Mouse (Mus musculus) G1E (cell line): Measurements from ENCODE around the gene Igflr1. TPM values are rescaled to one million over a fixed set of nuclear protein-coding genes. Genes with fewer than 3 reads are reported as not detected.
A peak's percentile ranks its signal among the peaks of the same experiment; 100 is the strongest.

Experiments
- ATAC-seq: 2 replicates; pipeline ENCODE4 v1.8.0; 2016; ENCODE audit warnings: mild to moderate bottlenecking; ENCODE audit not compliant: insufficient number of reproducible peaks, poor library complexity, low FRiP score, severe bottlenecking; ENCODE audit errors: extremely low read depth
- DNase-seq: peaks from one replicate; pipeline ENCODE4 v3.0.0; 2012; ENCODE audit warnings: low spot score
- H3K27me3 ChIP-seq: 2 replicates; pipeline ENCODE4 v1.6.1; 2012; ENCODE audit warnings: mild to moderate bottlenecking, low read length, inconsistent platforms; ENCODE audit not compliant: insufficient read depth
- H3K36me3 ChIP-seq: replicated peaks from 2 replicates; pipeline ENCODE3; 2012; ENCODE audit warnings: mild to moderate bottlenecking, inconsistent platforms
- H3K4me1 ChIP-seq: 2 replicates; pipeline ENCODE4 v1.6.1; 2012; ENCODE audit warnings: low read depth, low read length, inconsistent platforms, mixed read lengths; ENCODE audit not compliant: insufficient read depth
- H3K4me3 ChIP-seq: 2 replicates; pipeline ENCODE4 v1.5.1; 2012; ENCODE audit warnings: low read depth, mild to moderate bottlenecking, inconsistent platforms, low read length, moderate library complexity, mixed read lengths
- H3K9me3 ChIP-seq: replicated peaks from 2 replicates; pipeline ENCODE4 v1.6.1; 2012; ENCODE audit warnings: inconsistent platforms
- CTCF ChIP-seq: IDR thresholded peaks from 2 replicates; pipeline ENCODE4 v1.5.1; 2012; ENCODE audit warnings: low read depth, low read length, inconsistent platforms, mixed read lengths
- GATA1 ChIP-seq: IDR thresholded peaks from 2 replicates; pipeline ENCODE4 v1.6.1; 2012; ENCODE audit warnings: borderline replicate concordance, low read length, inconsistent platforms, mixed read lengths
- GATA2 ChIP-seq: IDR thresholded peaks from 2 replicates; pipeline ENCODE4 v1.6.1; 2012; ENCODE audit warnings: low read depth, low read length, inconsistent platforms, borderline replicate concordance
- POLR2AphosphoS5 ChIP-seq: IDR thresholded peaks from 2 replicates; pipeline ENCODE4 v1.6.1; 2012; ENCODE audit warnings: low read depth, low read length, inconsistent platforms; ENCODE audit not compliant: insufficient replicate concordance
- TAL1 ChIP-seq: conservative IDR thresholded peaks from 2 replicates; pipeline ENCODE4 v1.6.1; 2012; ENCODE audit warnings: low read depth, low read length, inconsistent platforms, mixed read lengths
- polyA plus RNA-seq: library from polyadenylated mRNA; stranded (reverse); fragments of >175 nt; gene quantifications from 2 replicates; pipeline ENCODE4 v1.2.3, GENCODE M21; 2012
- total RNA-seq, 2 experiments: library from RNA; stranded (forward) in 1 of 2; stranded (reverse) in 1 of 2; fragments of 200-1000 nt in 1 of 2; fragments of >200 nt in 1 of 2; fragmentation: Nextera tagmentation in 1 of 2; gene quantifications; 2 replicates each; pipeline ENCODE4 v1.2.3; 2014 to 2017

Gene Igflr1
- total and polyA plus RNA-seq, 3 experiments: 6.3 TPM; not detected in 2

GRCm38 (mm10) chr7:30552102-30553020 lies 12.9 kb upstream of the Igflr1 start, which contains the start of the genes Hspb6 and Proser3:
TSS of gene Hspb6 (plus strand) at chr7:30552178.
TSS of gene Proser3 (minus strand) at chr7:30552299.
- TF ChIP-seq POLR2AphosphoS5 (0 out of 2 replicates have a peak, but pooled peaks have one; percentile 60), CTCF (no peak)
- DNase-seq: peak; percentile 96
- Histone ChIP-seq H3K36me3 (peaks cover 70% of the 10 kb centered on the region), H3K4me1 (peaks cover 35% of the 10 kb centered on the region), H3K27me3 (no peaks in the 10 kb centered on the region), H3K4me3 (peak within 1 kb of the TSS; percentile 78), H3K9me3 (no peaks in the 10 kb centered on the region)
- peak; percentile 94 for ATAC-seq

GRCm38 (mm10) chr7:30553021-30553589 lies 12.1 kb upstream of the Igflr1 start:
- peaks cover 41% of the 10 kb centered on the region for H3K4me1 ChIP-seq
- H3K27me3 ChIP-seq: no peaks in the 10 kb centered on the region

GRCm38 (mm10) chr7:30553810-30554584 lies 11.2 kb upstream of the Igflr1 start:
- DNase-seq: no peak
- TF ChIP-seq POLR2AphosphoS5 (no peak), GATA2 (no peak), TAL1 (no peak), CTCF (no peak), GATA1 (no peak)
- Histone ChIP-seq H3K27me3 (no peaks in the 10 kb centered on the region), H3K9me3 (no peaks in the 10 kb centered on the region), H3K36me3 (peaks cover 65% of the 10 kb centered on the region), H3K4me3 (no peak overlapping the region; the same call in 1 of the 2 replicates), H3K4me1 (peaks cover 50% of the 10 kb centered on the region)
- ATAC-seq: no peak

More at GRCm38 (mm10) chr7:30553021-30553589, 12.1 kb upstream of the Igflr1 start:
- H3K9me3 ChIP-seq: no peaks in the 10 kb centered on the region
- TF ChIP-seq GATA2 (no peak), CTCF (no peak), TAL1 (no peak), POLR2AphosphoS5 (no peak), GATA1 (no peak)
- peak overlapping the region; percentile 78 for H3K4me3 ChIP-seq
- H3K36me3 ChIP-seq: peaks cover 72% of the 10 kb centered on the region
- DNase-seq (no peak), ATAC-seq (no peak)

- H3K27me3 ChIP-seq: no peaks in the 10 kb centered on the region
- TF ChIP-seq TAL1 (no peak), GATA2 (no peak), POLR2AphosphoS5 (no peak), GATA1 (no peak), CTCF (no peak)
- no peak for DNase-seq
- no peak overlapping the region for H3K4me3 ChIP-seq
- H3K36me3 ChIP-seq: peaks cover 59% of the 10 kb centered on the region
- no peaks in the 10 kb centered on the region for H3K9me3 ChIP-seq
- ATAC-seq: no peak
- H3K4me1 ChIP-seq: peaks cover 48% of the 10 kb centered on the region
Observed at GRCm38 (mm10) chr7:30556894-30557536, 8.2 kb upstream of the Igflr1 start.

GRCm38 (mm10) chr7:30557901-30558514 lies 7.2 kb upstream of the Igflr1 start:
- Histone ChIP-seq H3K4me1 (peaks cover 43% of the 10 kb centered on the region), H3K36me3 (peaks cover 59% of the 10 kb centered on the region), H3K4me3 (peak overlapping the region; percentile 51; the same call in 1 of the 2 replicates), H3K9me3 (no peaks in the 10 kb centered on the region), H3K27me3 (no peaks in the 10 kb centered on the region)
- no peak for ATAC-seq
- TF ChIP-seq CTCF (no peak), GATA1 (no peak), GATA2 (no peak), TAL1 (no peak), POLR2AphosphoS5 (no peak)
- no peak for DNase-seq
